Mouse (Mus musculus) ovary, postnatal 10 days (tissue): ENCODE data around the gene Trim9.

Source experiments
- DNase-seq: peaks from one replicate; pipeline ENCODE4 v3.0.0; 2022; ENCODE audit warnings: low spot score

The Trim9 gene

GRCm38 (mm10) chr12:70251210-70251884 is 96.1 kb downstream of the Trim9 start:
- no peak for DNase-seq

- no peak for DNase-seq
Observed at GRCm38 (mm10) chr12:70249616-70250157, 97.7 kb downstream of the Trim9 start.

GRCm38 (mm10) chr12:70247683-70248474 is 99.5 kb downstream of the Trim9 start:
- no peak for DNase-seq

DNA sequence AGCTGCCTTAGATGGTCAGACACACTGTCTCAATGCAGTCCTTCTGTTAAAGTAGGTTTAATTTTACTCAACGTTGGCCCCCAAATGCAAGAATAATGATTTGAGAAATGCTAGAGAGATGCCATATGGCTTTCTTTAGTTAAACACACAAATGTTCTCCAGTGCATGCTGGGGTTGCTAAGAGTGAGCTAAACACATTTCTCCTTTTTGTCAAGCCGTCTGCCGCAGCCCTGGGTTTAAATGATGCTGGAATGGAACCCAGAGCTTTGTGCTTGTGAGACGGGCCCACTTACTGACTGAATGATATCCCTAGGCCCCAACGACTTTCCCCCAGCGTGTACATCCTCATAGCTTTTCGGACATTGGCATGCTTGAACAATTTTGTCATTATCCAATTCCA is 104.9 kb downstream of the Trim9 start:
- no peak for DNase-seq

DNA sequence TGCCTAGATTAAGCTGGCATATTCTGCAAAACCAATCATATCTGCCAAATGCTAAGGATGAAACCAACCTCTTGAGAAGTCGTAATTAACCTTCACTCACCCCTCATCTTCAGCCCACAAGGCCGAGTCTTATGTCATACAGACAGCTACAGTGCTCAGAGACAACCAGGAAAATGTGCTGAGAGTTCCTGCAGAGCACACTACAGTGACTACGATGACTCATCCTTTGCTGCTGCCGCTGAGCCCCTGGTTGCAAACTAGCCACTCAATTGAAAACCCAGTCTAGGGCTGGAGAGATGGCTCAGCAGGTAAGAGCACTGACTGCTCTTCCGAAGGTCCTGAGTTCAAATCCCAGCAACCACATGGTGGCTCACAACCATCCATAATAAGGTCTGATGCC is 107.7 kb downstream of the Trim9 start:
- no peak for DNase-seq

DNA sequence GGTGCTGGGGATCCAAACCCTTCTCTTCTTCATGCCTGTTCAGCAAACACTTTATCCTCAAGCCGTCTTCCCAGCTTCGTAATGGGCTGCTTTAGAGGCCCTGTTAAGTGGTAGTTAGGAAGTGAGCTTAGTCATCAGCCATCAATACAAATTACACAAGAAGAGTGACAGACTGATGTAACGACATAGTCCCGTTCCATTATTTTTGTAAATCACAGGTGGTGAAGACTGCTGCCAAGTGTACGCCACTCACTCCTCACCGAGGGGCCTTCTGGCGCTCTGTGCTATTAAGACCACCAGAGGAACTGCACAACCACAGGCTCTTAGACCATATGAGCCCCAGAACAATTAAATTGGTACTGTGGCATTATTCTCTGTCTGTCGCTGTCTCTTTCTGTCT is 108.8 kb downstream of the Trim9 start:
- no peak for DNase-seq

DNA sequence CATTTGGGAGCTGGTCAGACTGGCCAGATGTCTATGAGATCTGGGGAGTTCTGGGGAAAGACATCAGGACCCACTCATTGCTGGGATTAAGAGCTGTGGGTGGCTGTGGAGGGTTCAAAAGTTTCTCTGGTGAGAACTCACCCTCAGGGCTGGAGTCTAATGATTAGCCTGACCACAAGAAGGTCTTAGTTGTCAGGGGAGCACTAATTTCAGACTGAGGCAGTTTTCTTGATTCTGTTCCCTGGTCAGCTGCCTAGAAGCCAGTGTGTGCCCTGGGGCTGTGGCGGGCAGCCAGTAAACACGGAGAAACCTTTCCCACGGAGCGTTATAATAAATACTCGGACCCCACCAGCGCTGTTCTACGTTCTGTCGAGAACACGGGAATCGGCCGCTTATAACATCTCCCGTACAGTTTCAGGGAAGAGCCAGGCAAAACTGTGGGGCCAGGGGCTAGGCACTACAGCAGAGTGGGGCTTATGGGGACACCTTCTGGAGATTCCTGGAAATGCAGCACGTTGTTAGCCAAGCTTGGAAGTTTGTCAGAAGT is 112.4 kb downstream of the Trim9 start:
- DNase-seq: peak; percentile 58

GRCm38 (mm10) chr12:70234411-70234810 is 113.0 kb downstream of the Trim9 start:
- DNase-seq: no peak

- no peak for DNase-seq
Observed at GRCm38 (mm10) chr12:70233637-70234315, 113.6 kb downstream of the Trim9 start.

DNA sequence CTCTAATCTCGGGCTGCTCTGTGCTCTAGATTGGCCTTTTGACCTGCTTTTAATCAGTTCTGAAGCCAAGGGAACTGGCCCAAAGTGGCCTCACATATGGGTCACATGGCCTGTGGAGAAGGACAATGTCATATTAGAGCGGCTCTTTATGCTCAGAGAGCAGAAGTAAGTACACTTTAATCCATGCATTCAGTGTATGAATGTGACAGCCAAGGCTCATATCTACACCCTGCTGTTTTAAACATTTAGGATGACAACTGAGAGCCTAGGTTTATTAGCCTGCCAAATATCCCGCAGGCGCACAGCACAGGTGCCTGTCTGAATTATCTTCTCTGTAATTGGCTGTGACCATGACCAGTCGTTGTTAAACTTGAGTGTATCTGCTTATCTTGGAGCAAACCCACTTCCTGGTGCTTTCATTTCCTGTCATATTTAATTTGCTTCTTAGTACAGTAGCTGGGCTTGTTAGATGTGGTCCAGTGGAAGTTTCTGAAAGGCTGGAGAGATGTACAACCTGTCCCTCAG is 115.3 kb downstream of the Trim9 start:
- no peak for DNase-seq

- DNase-seq: no peak
Observed at GRCm38 (mm10) chr12:70231294-70231693, 116.1 kb downstream of the Trim9 start, which contains the start of gene Pygl. TSS of gene Pygl (minus strand) at chr12:70231488.

GRCm38 (mm10) chr12:70228155-70228554 is 119.3 kb downstream of the Trim9 start:
- no peak for DNase-seq

DNA sequence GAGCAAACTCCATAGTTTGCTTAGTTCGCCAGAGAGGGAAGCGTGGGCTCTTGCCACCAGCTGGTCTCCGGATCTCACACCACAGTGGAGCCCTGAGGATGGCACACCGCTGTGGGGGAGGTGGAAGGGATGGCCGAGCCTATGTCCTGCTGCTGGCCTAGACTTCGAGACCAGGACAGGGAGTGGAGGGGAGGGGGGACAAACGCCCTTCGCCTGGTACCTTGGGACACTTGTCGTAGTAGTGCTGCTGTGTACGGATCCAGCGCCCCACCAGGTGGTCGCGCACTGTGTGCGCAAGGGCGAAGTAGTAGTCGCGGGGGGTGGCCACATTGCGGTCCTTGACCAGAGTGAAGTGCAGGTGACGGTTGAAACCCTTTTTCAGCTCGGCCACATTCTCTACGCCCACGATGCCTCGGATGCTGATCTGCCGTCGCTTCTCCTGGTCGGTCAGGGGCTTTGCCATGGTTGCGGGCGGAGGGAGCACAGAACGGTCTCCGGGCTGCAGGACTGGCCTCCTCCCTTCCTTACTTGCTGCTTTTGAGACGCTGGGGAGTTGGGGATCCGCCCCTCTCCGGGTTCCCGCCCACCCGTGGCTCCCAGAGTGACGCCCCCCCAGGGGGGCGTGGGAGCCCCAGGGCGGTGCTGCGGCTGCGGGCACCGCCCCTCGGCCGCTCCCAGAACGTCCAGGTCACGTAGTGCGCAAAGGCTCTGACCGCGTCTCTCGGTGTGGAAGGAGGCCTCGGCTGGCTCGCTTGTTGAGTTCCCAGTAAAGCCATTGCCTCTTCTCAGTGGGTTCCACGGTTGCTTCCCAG is 120.1 kb downstream of the Trim9 start:
- peak; percentile 66 for DNase-seq

DNA sequence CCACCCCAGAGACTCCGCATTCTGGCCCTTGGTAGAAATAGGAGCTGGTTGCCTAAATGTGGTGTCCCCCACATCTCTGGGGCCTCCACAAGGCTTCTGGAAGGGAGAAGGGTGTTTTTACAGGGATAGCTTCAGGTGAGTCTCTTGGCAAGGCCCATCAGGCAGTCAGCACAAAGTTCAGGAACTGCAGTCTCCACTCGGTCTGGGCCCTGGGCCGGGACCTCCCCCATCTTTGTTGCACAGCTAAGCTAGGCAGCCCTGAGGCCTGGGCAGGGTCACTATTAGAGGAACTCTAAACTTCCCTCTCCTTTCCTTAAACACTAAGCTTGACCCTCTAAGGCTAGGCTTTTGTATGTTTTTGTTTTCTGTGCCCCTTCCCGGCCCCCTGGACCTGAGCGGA is 120.8 kb downstream of the Trim9 start:
- peak; percentile 5 for DNase-seq

DNA sequence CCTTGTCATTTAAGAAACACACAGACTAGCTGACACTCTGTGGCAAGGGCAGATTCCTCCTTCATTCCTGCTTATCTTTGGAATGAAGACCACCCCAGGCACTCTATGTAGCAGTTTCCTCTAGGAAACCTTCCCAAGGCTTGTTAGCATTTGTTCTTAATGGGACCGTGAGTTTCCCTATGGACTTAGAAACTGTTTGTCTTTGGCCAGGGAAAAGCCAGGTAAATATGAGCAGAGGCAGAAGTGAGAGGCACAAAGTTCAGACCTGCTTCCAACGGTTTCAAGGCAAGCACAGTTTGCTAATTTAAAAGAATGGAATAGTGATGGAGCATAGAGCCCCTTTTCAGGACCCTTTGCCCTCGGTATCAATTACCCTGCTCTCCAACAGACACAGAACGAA is 124.1 kb downstream of the Trim9 start:
- no peak for DNase-seq

DNA sequence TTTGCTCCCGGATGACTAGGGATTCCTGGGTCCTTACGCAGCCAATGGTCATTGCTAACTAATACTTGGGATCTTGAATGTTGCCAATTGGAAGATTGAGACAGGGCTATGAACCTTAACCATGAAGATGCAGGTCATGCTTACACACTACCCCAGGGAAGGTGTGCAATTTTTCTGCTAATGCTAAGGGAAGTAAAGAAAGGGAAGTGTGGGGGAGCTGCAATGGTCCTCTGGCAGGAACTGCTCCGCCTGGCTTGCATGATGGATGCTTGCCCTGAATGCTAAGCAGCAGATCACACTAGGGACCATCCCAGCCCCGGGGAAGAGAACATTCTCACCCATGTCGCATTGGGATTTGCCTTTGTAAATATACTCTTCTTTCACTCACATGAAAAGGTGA is 126.0 kb downstream of the Trim9 start:
- DNase-seq: no peak

DNA sequence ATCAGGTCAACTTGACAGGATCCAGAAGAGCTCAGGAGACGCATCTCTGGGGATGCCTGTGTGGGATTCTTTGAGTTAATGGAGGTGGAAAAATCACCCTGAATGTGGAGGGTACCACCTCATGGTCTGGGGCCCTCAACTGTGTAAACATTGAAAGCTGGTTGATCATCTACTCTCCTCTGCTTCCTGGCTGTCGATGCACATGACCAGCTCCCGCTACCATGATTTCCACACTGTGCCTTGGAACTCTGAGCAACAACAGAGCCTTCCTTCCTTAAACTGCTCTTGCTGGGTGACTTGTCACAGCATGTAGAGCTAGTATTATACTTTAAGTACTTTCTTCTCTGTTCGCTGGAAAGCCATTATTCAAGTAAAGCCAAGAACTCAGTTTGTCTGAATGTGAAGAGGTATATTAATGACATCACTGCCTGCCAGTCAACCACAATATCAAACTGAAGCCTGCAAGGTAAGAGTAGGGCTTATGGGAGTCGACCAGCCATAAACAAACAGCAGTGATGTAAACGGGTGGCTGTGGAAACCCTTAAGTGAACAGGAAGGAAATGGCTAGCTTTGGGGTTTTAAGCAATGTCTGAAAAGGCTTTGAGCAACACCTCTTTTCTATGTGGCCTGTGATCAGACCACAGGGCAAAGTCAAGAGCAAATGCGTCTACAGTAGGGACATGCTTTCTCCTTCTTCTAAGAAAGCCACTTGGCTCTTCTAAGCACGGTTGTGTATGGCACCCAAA is 128.4 kb downstream of the Trim9 start:
- no peak for DNase-seq

DNA sequence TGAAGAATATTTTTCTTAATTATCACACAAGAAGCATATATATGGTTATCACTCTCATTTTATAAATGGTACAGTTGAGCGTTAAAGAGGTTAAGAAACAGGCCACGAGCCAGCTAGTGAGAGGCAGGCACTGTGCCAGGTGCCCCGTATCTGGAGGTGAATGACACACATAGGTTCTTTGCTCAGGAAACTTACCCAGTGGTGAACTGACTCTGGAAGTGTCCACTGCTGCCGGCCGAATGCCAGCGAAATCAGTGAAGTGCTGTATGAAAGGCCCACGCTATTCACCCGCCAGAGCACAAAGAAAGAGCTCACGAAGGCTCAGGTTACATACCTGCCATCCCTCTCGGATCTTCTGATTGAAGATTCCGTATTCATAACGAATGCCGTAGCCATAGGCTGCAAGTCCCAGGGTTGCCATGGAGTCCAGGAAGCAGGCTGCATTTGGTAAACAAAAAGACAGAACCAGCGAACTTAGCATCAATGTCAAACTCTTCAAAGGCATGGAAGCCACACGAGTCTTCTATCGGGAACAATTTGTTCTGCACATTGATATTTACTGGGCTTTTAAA is 131.1 kb downstream of the Trim9 start:
- DNase-seq: no peak

GRCm38 (mm10) chr12:70214281-70214680 is 133.1 kb downstream of the Trim9 start:
- DNase-seq: no peak

- DNase-seq: no peak
Observed at GRCm38 (mm10) chr12:70213601-70214000, 133.8 kb downstream of the Trim9 start.
